Mouse (Mus musculus): ENCODE results near the gene Coro7. TPM values are rescaled to one million over a fixed set of nuclear protein-coding genes. Genes with fewer than 3 reads are reported as not detected.
A peak's percentile ranks its signal among the peaks of the same experiment; 100 is the strongest.

Gene Coro7
- polyA plus RNA-seq, 2 experiments from 2014 or later: 98.7 to 102 TPM

DNA sequence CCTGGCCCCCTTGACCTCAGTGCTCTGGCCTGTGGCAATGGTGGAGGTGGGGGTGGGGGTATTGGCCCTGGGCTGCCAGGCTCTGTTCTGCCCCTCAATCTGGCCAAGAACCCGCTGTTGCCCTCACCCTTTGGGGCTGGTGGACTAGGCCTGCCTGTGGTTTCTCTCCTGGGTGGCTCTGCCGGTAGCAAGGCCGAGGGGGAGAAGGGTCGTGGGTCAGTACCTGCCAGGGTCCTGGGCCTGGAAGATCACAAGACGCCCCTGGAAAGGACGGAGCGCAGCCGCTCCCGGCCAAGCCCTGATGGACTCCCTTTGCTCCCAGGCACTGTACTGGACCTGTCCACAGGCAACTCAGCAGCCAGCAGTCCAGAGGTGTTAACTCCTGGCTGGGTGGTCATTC is 65.8 kb downstream of the Coro7 start:
- no peak for ATAC-seq

DNA sequence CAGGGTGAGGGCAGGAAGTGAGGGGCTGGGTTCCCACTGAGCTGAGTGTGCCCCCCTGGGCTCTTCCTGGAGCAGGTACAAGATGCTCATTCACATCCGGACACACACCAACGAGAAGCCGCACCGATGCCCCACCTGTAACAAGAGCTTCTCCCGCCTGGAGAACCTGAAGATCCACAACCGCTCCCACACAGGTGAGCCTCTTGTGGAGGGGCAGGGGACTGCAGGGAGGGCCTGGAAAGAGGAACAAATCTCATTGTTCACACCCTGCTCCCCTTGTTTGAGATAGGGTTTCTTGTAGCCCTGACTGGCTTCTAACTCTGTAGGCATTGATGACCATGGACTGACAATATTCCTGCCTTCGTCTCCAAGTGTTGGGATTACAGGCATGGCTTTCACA is 67.9 kb downstream of the Coro7 start:
- ATAC-seq: no peak

DNA sequence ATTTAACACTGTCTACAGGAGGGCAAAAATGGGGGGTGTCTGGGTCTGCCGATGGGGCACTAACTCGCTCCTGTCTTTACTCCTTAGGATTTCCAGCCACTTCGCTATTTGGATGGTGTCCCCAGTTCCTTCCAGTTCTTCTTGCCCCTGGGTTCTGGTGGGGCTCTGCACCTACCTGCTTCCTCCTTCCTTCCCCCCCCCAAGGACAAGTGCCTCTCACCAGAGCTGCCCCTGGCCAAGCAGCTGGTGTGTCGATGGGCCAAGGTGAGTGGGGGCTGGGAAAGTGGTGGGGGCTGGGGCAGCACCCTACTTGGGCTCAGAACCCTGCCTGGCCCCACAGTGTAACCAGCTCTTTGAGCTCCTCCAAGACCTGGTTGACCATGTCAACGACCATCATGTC is 68.4 kb downstream of the Coro7 start:
- no peak for ATAC-seq

DNA sequence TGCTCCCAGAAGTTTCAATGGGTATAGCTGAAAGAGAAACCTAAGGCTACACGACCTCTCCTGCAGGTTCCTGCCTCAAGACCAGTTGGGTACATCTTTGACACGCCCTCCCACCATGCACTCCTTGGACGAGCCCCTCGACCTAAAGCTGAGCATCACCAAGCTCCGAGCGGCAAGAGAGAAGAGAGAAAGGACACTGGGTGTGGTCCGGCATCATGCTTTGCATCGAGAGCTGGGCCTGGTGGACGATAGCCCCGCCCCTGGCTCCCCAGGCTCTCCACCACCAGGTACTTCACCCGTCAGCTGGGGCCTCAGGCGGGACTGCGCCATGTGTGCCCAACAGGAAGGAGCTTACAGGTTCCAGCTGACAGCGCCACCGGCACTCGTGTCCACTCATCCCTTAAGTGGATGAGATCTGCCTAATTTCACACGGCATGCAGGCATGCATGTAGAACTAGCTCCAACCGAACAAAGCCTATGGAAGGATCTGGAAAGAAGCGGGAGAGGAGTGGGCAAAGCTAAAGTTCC is 71.0 kb downstream of the Coro7 start:
- no peak for ATAC-seq

DNA sequence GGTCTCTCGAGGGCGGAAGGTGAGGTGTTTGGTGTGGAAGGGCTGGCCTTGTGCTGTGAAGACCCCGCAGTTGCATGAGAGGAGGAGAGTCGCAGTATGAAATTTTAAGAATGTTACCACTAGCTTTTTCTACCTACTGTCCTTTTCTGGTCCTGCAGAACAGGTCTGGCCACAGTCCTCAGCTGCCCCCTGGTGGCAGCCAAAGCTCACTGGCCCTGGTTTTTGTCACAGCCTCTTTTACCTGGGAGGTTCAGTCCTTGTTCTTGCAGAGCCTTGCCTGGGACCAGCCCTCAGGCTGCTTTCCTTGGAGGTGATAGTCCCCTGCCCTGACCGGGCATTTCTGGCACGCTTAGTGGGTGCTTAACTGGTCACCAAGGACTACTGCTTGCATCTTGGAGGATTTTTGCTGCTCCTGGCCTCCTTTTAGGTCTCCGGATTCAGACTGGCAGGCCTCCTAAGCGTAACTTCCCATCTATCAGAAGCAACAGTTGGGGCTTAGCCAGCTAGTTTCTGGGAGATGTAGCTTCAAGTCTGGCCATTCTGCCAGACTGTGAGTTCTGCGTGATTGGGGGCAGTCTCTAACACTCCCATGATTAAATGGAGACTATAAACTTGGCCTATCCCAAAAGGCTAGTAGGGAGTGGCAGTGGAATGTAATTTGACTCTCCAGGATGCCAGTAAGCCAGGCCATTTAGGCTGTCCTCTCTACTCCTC is 71.6 kb downstream of the Coro7 start:
- peak; percentile 80 for ATAC-seq

DNA sequence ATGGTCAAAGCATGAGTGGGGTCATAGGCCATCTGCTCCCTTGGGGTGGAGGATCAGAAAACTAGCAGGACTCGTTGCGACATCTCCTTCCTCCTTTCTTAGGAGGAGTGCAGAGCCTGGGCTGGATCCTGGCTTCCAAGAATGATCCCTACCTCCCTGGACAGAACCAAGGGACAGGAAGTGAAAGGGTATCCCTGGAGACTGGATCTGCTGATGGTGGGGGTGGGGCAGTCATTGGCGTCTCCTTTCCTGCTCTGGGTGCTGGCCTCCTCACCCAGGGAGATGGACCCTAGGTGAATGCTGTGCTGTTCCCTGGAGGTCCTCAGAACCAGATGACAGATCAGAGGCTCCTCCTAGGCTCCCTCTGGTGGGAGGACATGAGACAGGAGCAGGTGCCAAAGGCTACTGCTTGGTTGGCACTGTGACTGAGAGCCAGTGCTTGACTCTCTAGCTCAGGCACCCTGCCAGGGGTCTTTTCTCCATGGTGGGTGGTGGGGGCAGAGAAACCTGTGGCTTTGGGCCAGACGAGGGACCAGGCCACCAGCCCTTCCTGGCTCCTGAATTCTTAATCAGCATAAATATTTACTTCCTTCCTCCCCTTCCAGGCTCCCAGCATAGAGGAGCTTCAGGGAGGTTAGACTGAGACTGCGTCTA is 73.0 kb downstream of the Coro7 start:
- no peak for ATAC-seq

DNA sequence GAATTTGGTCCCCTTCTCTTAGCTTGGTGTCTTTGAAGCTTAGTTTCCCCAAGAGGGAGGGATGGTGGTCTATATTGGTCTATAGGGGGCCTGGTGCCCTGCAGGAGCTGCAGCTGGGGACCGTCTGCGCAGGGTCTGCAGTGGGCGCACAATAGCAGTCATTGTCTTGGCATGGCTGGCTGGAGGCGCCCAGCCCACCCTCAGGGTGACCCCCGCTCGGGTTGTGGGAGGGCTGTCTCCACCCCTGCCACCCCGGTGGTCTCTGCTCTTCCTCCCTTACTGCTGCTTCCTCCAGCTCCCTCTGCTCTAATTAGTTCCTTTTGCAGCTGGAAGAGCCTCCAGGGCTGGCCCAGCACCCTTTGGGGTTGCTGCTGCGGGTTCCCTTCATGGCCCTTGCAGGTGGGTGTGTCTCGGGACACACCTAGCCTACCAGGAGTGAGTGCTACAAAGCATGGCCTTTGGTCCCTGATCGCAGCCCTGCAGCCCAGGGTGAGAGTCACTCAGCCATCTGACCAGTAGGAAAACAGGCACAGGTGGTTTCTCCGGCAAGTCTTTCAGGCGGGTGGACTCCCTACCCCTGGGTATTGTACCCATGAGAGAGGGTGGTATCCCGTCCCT is 74.0 kb downstream of the Coro7 start:
- ATAC-seq: no peak

DNA sequence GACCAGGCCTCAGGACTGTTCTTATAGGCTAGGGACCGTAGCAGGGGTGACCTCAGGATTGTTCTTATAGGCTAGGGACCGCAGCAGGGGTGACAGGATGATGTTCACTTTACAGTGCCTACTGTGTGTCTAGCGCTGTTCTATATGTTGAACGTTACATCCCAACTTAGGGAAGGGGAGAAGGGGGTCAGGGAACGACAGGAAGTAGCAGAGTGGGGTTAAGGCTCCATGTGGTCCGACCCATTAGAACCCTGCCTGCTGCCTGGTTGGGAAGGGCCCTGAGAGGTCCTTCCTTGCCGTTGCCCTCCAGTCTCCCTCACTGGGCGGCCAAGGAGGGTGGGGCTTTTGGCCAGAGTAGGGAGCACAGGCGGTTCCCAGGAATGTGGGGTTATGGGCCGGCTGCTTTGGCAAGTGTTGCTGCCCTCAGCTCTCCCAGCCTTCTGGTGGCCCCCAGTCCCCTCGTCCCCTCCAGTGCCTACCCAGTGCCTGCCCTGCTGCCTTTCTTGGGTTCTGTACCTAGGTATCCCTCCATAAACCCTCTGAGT is 75.2 kb downstream of the Coro7 start:
- no peak for ATAC-seq

DNA sequence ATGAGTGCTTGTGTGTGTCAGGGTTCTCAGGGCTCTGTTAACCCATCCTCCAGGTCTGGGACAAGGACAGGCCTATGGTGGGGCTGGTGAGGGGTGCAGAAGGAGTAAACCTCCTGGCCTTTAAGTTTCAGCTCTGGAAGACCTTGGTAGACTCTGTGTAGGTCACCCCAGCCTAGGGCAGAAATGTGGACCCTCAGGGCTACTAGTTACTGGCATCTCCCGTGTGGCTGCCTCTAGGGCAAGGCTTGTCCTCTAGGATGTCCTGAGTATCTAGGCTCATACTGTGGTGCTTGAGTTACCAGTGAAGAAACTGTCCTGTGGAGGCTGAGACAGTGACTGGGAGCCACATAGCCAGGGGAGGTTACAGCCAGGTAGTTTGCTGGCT is 76.1 kb downstream of the Coro7 start:
- no peak for ATAC-seq

DNA sequence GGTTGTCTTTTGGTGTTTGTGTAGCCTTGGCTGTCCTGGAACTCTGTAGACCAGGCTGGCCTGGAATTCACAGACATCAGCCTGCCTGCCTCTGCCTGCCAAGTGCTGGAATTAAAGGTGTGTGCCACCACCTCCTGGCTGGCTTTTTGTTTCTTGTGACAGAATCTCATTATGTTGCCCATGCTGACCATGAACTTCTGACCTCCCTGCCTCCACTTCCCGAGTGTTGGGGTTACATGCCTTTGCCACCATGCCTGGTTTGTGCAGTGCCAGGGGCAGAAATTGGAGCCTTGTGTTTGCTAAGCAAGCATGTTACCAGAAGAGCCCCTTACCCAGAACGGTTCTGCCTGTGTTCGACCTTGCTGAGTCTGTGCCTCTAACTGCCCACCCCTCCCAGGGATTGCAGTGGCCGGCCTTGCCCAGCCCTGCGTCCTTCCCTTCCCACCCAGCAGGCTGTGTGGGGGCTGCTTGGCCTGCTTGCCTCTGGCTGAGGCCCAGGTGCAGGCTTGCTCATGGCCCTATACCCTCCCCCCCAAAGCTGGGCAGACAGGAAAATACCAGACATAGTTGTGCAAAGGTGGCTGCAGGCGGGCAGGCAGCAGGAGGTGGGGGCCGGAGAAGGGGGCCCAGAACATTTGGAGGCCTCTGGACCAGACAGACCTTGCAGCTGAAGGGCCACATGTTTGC is 76.7 kb downstream of the Coro7 start:
- ATAC-seq: no peak

DNA sequence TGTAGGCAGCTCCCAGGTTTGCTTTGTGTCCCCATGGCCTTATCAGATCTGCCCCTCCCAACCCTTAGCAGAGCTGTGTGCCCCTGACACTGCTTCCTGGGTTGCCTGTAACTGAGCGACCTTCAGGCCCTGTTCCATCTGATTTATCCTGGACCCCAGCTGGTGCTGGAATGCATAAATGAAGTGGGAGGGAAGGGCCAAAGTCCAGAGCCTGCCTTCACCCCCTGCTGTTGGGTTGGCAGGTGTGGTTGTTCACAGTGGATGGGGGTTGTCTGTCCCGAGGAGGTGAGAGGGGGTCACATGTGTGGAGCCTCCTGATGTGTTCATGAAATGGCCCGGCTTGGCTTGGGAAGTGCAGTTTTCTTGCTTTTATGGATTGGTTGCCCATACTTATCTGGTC is 77.4 kb downstream of the Coro7 start:
- ATAC-seq: no peak

DNA sequence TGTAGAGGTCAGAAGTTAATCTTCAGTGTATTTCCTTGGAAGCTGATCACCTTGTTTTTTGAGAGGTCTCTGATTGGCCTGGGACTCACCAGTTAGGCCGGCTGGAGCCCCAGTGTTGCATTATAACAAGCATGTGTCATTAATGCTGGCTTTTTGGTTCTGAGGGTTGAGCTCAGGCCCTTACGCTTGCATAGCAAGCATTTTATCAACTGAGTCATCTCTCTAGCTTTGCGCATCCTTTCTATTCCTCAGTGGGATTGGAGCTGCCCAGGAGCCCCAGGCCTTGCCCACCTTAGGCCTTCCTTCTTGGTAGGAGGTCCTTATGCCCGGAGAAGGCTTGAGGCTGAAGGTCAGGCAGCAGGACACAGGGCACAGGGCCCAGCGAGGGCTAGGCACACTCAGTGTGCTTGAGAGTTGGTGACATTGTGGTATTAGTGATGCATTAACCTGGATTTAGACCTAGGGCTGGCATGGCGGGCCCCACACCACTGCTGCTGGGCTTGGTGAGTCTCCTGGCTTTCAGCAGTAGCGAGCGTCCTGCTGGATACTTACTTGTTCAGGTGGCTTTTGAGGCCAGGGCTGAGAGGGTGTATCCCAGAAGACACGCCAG is 78.8 kb downstream of the Coro7 start:
- no peak for ATAC-seq

DNA sequence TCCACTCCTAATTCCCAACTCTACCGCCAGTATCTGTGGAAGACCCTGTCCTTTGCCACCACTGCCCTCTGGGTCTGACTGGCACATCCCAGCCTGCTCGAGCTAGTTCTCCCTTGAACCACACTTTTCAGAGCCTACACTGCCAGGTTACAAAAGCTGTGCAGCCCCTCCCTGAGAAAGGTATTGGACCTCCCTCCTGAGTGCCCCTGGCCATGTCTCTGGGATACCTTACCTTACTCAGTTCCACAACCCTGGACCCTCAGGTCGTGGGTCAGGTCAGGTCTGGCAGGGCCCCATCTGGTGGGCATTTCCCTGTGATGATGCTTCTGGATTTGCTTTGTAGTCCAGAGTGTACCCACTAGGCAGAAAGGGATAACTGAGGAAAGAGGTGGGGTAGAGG is 80.0 kb downstream of the Coro7 start:
- ATAC-seq: no peak

DNA sequence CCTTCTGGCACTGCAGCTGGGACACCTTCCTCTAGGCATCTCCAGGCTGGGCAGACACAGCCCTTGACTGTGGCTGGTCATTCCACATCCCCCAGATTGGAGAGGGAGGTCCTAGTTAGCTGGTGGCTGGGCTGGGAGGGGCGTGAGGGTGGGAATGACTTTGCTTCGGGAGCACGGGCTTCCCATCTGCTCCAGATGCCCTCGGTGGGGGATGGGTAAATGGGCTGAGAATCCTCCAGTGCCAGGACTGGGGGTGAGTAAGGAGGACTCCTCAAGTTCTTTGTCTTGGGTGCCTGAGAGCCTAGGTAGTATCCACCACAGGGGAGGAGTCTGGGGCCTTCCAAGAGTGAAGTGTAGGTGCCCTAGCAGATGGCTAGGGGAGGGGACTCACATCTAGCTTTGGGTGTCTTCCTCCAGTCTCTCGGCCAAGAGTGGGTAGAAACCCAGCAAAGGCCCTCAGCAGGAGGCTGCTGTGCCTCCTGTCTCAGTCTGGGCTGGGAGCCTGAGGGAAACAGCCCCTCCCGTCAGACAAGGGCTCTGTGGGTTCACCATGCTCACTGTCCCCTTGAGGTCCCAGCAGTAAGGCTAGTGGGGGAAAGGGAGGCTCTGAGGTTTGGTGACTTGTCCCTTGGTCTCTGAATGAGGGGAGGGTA is 80.6 kb downstream of the Coro7 start:
- no peak for ATAC-seq

DNA sequence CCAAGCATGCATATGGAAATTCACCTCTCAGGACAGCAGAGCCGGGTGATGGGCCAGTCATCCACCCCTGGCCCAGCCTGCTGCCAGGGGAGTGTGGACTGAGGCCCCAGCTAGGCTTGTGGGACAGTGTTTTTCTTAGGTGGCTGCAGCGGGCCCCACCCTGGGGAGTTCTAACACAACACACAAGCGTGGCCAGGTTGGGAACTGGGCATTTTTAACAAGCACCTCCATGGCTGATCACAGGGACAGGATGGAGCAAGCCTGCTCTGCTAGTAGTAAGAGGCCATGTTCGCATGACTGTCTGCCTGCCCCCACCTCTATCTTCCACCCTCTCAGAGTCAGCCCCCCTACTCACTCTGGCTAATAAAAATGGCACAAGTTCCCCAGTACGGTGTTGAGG is 81.5 kb downstream of the Coro7 start:
- no peak for ATAC-seq

DNA sequence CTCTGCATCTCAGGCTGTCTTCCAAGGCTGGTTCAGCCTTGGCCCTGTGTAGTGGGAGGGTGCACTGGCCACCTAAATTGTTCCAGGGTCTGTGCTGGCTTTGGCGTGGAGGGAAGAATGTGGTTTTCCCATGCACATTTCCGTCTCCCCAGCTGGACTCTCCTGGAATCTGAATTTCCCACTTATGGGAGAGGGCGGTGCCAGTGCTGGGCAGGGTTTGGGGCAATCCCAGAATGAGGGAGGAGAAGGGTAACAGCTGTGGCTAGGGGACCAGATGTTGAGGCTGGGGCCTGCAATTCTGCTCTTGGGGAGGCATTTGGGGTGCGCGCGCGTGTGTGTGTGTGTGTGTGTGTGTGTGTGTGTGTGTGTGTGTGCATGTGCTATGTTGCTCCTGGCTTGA is 82.3 kb downstream of the Coro7 start:
- ATAC-seq: no peak

DNA sequence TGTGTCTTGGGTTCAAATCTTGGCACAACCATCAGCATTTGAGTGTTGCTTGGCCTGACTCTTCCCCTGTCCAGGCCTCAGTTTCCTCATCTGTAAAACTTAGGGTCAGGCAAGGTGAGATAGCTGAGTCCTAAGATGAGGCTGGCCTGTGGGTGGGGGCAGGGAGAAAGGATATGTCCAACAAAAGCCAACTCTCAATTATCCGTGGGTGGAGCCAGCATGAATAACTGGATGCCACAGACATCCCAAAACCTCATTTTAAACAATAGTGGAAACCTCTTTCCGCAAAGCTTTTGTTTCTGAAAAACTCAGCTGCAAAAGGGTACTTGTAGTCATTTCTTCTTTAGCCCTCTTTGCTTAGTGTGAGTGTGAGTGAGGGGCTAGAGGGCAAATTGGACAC is 82.7 kb downstream of the Coro7 start:
- no peak for ATAC-seq

DNA sequence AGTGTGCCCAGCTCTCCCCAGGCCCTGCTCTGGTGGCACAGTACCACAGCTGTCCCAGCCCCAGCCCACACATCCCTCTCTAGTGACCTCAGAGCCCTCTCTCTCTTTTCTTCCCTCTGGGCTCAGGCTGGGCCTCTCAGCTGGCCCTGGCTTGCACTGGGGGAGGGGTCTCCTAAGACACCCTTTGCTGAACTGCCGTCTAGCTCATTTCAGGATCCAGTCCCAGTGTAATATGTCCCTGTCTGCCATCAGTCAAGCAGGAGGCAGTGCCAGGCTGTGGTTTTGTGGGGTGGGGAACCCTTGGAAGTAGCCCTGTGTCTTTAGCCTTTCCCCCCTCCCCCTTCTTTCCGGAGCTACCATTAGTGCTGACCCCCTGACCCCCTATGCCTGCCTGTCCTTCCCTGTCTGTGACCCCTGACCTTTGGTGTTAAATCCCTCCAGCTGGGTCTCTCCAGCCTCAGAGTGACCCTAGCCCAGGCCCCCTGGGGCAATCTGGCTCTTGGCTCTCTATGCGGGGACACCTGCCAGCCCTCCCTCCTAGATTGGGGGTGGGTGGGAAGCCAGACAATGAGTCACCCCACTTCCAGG is 83.3 kb downstream of the Coro7 start:
- ATAC-seq: no peak

DNA sequence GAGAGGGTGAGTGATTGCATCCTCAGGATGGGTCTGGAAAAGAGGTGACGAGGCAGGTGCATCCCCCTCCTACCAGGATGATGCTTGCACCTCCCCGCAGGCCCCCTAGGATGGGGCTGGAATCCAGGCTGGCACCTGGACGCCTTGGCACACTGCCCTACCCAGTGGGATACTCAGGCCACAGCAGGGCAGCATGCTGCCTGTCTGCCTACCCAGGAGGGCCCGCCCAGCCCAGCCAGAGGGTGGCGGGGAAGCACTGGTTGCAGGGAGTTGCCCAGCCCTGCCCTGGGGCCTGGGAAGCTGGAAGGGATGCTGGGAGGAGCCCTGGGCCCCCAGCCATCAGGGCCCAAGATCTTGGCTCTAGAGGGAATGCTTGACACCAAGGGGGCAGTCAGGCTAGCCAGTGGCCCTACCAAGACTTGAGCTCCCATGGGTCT is 84.0 kb downstream of the Coro7 start:
- no peak for ATAC-seq

DNA sequence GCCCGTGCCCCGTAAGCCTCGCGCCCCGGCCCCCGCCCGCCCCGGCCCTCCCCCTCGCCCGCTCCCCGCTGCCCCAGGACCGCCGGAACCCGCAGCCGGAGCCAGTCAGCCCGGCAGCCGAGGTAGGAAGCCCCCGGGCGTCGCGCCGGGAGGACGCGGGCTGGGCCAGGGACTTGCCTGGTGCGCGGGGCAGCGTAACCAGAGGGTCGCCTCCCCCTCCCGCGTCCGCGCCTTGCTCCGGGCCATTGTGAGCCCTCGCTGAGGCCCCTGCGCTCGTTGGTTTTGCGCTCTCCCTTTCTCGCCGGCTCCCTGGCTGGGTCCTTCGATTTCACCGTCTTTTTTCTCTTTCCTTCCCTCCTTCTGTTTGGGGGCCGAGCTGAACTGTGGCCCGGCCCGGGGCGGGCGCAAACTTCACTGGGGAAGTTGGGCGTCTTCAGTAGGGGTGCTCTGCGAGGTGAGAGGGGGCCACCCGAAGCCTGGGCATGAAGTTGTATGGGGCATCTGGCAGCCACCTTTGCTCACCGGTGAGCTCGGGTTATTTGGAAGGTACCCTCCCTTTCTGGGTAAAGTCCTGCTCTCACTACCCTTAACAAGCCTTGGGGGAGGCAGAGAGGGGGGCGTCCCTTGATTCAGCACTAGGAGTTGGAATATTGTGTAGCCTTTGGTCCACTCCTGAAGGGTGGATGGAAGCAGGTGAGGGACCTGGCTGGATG is 84.6 kb downstream of the Coro7 start:
- ATAC-seq: peak; percentile 44
